Mouse (Mus musculus): Measurements from ENCODE around the gene Adcyap1r1. TPM values are rescaled to one million over a fixed set of nuclear protein-coding genes. Genes with fewer than 3 reads are reported as not detected.
A peak's percentile ranks its signal among the peaks of the same experiment; 100 is the strongest.

Adcyap1r1 gene
- polyA plus RNA-seq, 1 experiment from 2014 or later = 73.4 TPM

- no peak overlapping the region for H3K4me3 ChIP-seq (replicated peaks; ENCODE audit: low read length)
- WGBS = 60% methylated on average over 5 of the region's 5 CpGs
- H3K9me3 ChIP-seq (ENCODE audit: control insufficient read depth, low read length) = no peaks in the 10 kb centered on the region
- H3K27ac ChIP-seq = no peak overlapping the region
- H3K27me3 ChIP-seq (ENCODE audit: control insufficient read depth, insufficient read depth, low read length) = no peaks in the 10 kb centered on the region
- H3K4me2 ChIP-seq (replicated peaks) = no peak overlapping the region
- H3K4me1 ChIP-seq (replicated peaks; ENCODE audit: control insufficient read depth, insufficient read depth, low read length) = peaks cover 17% of the 10 kb centered on the region
- DNase-seq (ENCODE audit: low spot score) = no peak
- peaks cover 30% of the 10 kb centered on the region for H3K36me3 ChIP-seq (replicated peaks; ENCODE audit: control insufficient read depth, insufficient read depth)
- ATAC-seq (ENCODE audit: low FRiP score) = no peak
- no peak overlapping the region for H3K9ac ChIP-seq
Measured at GRCm38 (mm10) chr6:55461141-55461540, 9.4 kb downstream of the Adcyap1r1 start.

- Histone ChIP-seq H3K9me3 (ENCODE audit: control insufficient read depth, low read length) (no peaks in the 10 kb centered on the region), H3K27ac (no peak overlapping the region), H3K4me3 (replicated peaks; ENCODE audit: low read length) (no peak overlapping the region), H3K27me3 (ENCODE audit: control insufficient read depth, insufficient read depth, low read length) (no peaks in the 10 kb centered on the region), H3K4me1 (replicated peaks; ENCODE audit: control insufficient read depth, insufficient read depth, low read length) (peaks cover 16% of the 10 kb centered on the region), H3K9ac (no peak overlapping the region), H3K4me2 (replicated peaks) (no peak overlapping the region), H3K36me3 (replicated peaks; ENCODE audit: control insufficient read depth, insufficient read depth) (peaks cover 30% of the 10 kb centered on the region)
- ATAC-seq (ENCODE audit: low FRiP score) (no peak), DNase-seq (ENCODE audit: low spot score) (no peak)
- 78% methylated on average over 2 of the region's 2 CpGs for WGBS
Measured at GRCm38 (mm10) chr6:55461678-55462077, 9.9 kb downstream of the Adcyap1r1 start.

- no peak for DNase-seq (ENCODE audit: low spot score)
- no peak overlapping the region for H3K27ac ChIP-seq
- no peak for ATAC-seq (ENCODE audit: low FRiP score)
- H3K4me1 ChIP-seq (replicated peaks; ENCODE audit: control insufficient read depth, insufficient read depth, low read length) = peaks cover 13% of the 10 kb centered on the region
- H3K27me3 ChIP-seq (ENCODE audit: control insufficient read depth, insufficient read depth, low read length) = no peaks in the 10 kb centered on the region
- WGBS = 83% methylated on average over 1 of the region's 1 CpGs
- H3K4me3 ChIP-seq (replicated peaks; ENCODE audit: low read length) = no peak overlapping the region
- peaks cover 30% of the 10 kb centered on the region for H3K36me3 ChIP-seq (replicated peaks; ENCODE audit: control insufficient read depth, insufficient read depth)
- H3K9me3 ChIP-seq (ENCODE audit: control insufficient read depth, low read length) = no peaks in the 10 kb centered on the region
- H3K9ac ChIP-seq = no peak overlapping the region
- H3K4me2 ChIP-seq (replicated peaks) = no peak overlapping the region
Measured at GRCm38 (mm10) chr6:55462394-55462793, 10.6 kb downstream of the Adcyap1r1 start.

- Histone ChIP-seq H3K9me3 (ENCODE audit: control insufficient read depth, low read length) (no peaks in the 10 kb centered on the region), H3K36me3 (replicated peaks; ENCODE audit: control insufficient read depth, insufficient read depth) (peaks cover 33% of the 10 kb centered on the region), H3K27ac (no peak overlapping the region), H3K4me3 (replicated peaks; ENCODE audit: low read length) (no peak overlapping the region), H3K4me2 (replicated peaks) (no peak overlapping the region), H3K27me3 (ENCODE audit: control insufficient read depth, insufficient read depth, low read length) (no peaks in the 10 kb centered on the region), H3K9ac (no peak overlapping the region), H3K4me1 (replicated peaks; ENCODE audit: control insufficient read depth, insufficient read depth, low read length) (peaks cover 7% of the 10 kb centered on the region)
- DNase-seq (ENCODE audit: low spot score) (no peak), ATAC-seq (ENCODE audit: low FRiP score) (no peak)
- 76% methylated on average over 7 of the region's 7 CpGs for WGBS
Measured at GRCm38 (mm10) chr6:55463966-55464365, 12.2 kb downstream of the Adcyap1r1 start.

GRCm38 (mm10) chr6:55465311-55465710 is 13.5 kb downstream of the Adcyap1r1 start:
- WGBS = 59% methylated on average over 4 of the region's 4 CpGs
- no peak overlapping the region for H3K4me2 ChIP-seq (replicated peaks)
- peaks cover 38% of the 10 kb centered on the region for H3K36me3 ChIP-seq (replicated peaks; ENCODE audit: control insufficient read depth, insufficient read depth)
- ATAC-seq (ENCODE audit: low FRiP score) (no peak), DNase-seq (ENCODE audit: low spot score) (no peak)
- no peaks in the 10 kb centered on the region for H3K27me3 ChIP-seq (ENCODE audit: control insufficient read depth, insufficient read depth, low read length)
- no peak overlapping the region for H3K27ac ChIP-seq
- H3K4me1 ChIP-seq (replicated peaks; ENCODE audit: control insufficient read depth, insufficient read depth, low read length) = peaks cover 7% of the 10 kb centered on the region
- no peak overlapping the region for H3K4me3 ChIP-seq (replicated peaks; ENCODE audit: low read length)
- H3K9ac ChIP-seq = no peak overlapping the region
- no peaks in the 10 kb centered on the region for H3K9me3 ChIP-seq (ENCODE audit: control insufficient read depth, low read length)

- no peak overlapping the region for H3K4me2 ChIP-seq (replicated peaks)
- no peak overlapping the region for H3K4me3 ChIP-seq (replicated peaks; ENCODE audit: low read length)
- H3K27ac ChIP-seq = peak overlapping the region; percentile 29; the same call in 1 of the 2 replicates
- H3K9me3 ChIP-seq (ENCODE audit: control insufficient read depth, low read length) = no peaks in the 10 kb centered on the region
- no peak overlapping the region for H3K9ac ChIP-seq
- H3K4me1 ChIP-seq (replicated peaks; ENCODE audit: control insufficient read depth, insufficient read depth, low read length) = peaks cover 7% of the 10 kb centered on the region
- ATAC-seq (ENCODE audit: low FRiP score) (peak; percentile 38; the same call in 1 of the 2 replicates), DNase-seq (ENCODE audit: low spot score) (no peak)
- H3K36me3 ChIP-seq (replicated peaks; ENCODE audit: control insufficient read depth, insufficient read depth) = peaks cover 35% of the 10 kb centered on the region
- H3K27me3 ChIP-seq (ENCODE audit: control insufficient read depth, insufficient read depth, low read length) = no peaks in the 10 kb centered on the region
Measured at GRCm38 (mm10) chr6:55466301-55466761, 14.6 kb downstream of the Adcyap1r1 start.

GRCm38 (mm10) chr6:55470691-55471090 is 18.9 kb downstream of the Adcyap1r1 start:
- peaks cover 50% of the 10 kb centered on the region for H3K36me3 ChIP-seq (replicated peaks; ENCODE audit: control insufficient read depth, insufficient read depth)
- no peak overlapping the region for H3K27ac ChIP-seq
- no peak for DNase-seq (ENCODE audit: low spot score)
- H3K9ac ChIP-seq = no peak overlapping the region
- H3K4me2 ChIP-seq (replicated peaks) = no peak overlapping the region
- H3K9me3 ChIP-seq (ENCODE audit: control insufficient read depth, low read length) = no peaks in the 10 kb centered on the region
- 93% methylated on average over 5 of the region's 5 CpGs for WGBS
- H3K27me3 ChIP-seq (ENCODE audit: control insufficient read depth, insufficient read depth, low read length) = no peaks in the 10 kb centered on the region
- no peak for ATAC-seq (ENCODE audit: low FRiP score)
- H3K4me1 ChIP-seq (replicated peaks; ENCODE audit: control insufficient read depth, insufficient read depth, low read length) = peaks cover 7% of the 10 kb centered on the region; the same call in 1 of the 2 replicates
- H3K4me3 ChIP-seq (replicated peaks; ENCODE audit: low read length) = no peak overlapping the region

GRCm38 (mm10) chr6:55472381-55472780 is 20.6 kb downstream of the Adcyap1r1 start:
- Histone ChIP-seq H3K27me3 (ENCODE audit: control insufficient read depth, insufficient read depth, low read length) (no peaks in the 10 kb centered on the region), H3K36me3 (replicated peaks; ENCODE audit: control insufficient read depth, insufficient read depth) (peaks cover 62% of the 10 kb centered on the region), H3K9me3 (ENCODE audit: control insufficient read depth, low read length) (no peaks in the 10 kb centered on the region), H3K4me2 (replicated peaks) (no peak overlapping the region), H3K9ac (no peak overlapping the region), H3K4me1 (replicated peaks; ENCODE audit: control insufficient read depth, insufficient read depth, low read length) (0 out of 2 replicates have a peak, but pooled peaks cover 3% of the 10 kb centered on the region), H3K27ac (no peak overlapping the region), H3K4me3 (replicated peaks; ENCODE audit: low read length) (no peak overlapping the region)
- ATAC-seq (ENCODE audit: low FRiP score) = no peak
- 61% methylated on average over 2 of the region's 2 CpGs for WGBS
- DNase-seq (ENCODE audit: low spot score) = no peak

GRCm38 (mm10) chr6:55480988-55481387 is 29.2 kb downstream of the Adcyap1r1 start:
- WGBS = 96% methylated on average over 1 of the region's 1 CpGs
- Histone ChIP-seq H3K9ac (no peak overlapping the region), H3K27ac (no peak overlapping the region), H3K4me3 (replicated peaks; ENCODE audit: low read length) (no peak overlapping the region), H3K9me3 (ENCODE audit: control insufficient read depth, low read length) (no peaks in the 10 kb centered on the region), H3K36me3 (replicated peaks; ENCODE audit: control insufficient read depth, insufficient read depth) (peaks cover 43% of the 10 kb centered on the region), H3K27me3 (ENCODE audit: control insufficient read depth, insufficient read depth, low read length) (no peaks in the 10 kb centered on the region), H3K4me2 (replicated peaks) (no peak overlapping the region), H3K4me1 (replicated peaks; ENCODE audit: control insufficient read depth, insufficient read depth, low read length) (peaks cover 11% of the 10 kb centered on the region; the same call in 1 of the 2 replicates)
- ATAC-seq (ENCODE audit: low FRiP score) (no peak), DNase-seq (ENCODE audit: low spot score) (no peak)

GRCm38 (mm10) chr6:55482471-55482870 is 30.7 kb downstream of the Adcyap1r1 start:
- no peak for DNase-seq (ENCODE audit: low spot score)
- Histone ChIP-seq H3K36me3 (replicated peaks; ENCODE audit: control insufficient read depth, insufficient read depth) (peaks cover 46% of the 10 kb centered on the region), H3K27ac (no peak overlapping the region), H3K9ac (no peak overlapping the region), H3K4me2 (replicated peaks) (no peak overlapping the region), H3K4me3 (replicated peaks; ENCODE audit: low read length) (no peak overlapping the region), H3K4me1 (replicated peaks; ENCODE audit: control insufficient read depth, insufficient read depth, low read length) (peaks cover 11% of the 10 kb centered on the region; the same call in 1 of the 2 replicates), H3K9me3 (ENCODE audit: control insufficient read depth, low read length) (no peaks in the 10 kb centered on the region), H3K27me3 (ENCODE audit: control insufficient read depth, insufficient read depth, low read length) (no peaks in the 10 kb centered on the region)
- no peak for ATAC-seq (ENCODE audit: low FRiP score)
- WGBS = 72% methylated on average over 1 of the region's 1 CpGs
